Mouse (Mus musculus) retina, embryonic 14.5 days (tissue): ENCODE data around the gene Anapc5.

Experiments used
- DNase-seq: peaks from one replicate; pipeline ENCODE4 v3.0.0-alpha.2; 2015; ENCODE audit warnings: low spot score

Gene Anapc5

GRCm38 (mm10) chr5:122767283-122767682, 53.9 kb downstream of the Anapc5 start:
- DNase-seq: no peak

GRCm38 (mm10) chr5:122764032-122764464, 57.1 kb downstream of the Anapc5 start:
- peak; percentile 46 for DNase-seq

GRCm38 (mm10) chr5:122763271-122764031, 57.7 kb downstream of the Anapc5 start:
- no peak for DNase-seq

- DNase-seq: no peak
Measured at GRCm38 (mm10) chr5:122756680-122757079, 64.5 kb downstream of the Anapc5 start.

- no peak for DNase-seq
Measured at GRCm38 (mm10) chr5:122756144-122756543, 65.0 kb downstream of the Anapc5 start.

GRCm38 (mm10) chr5:122755620-122756019, 65.5 kb downstream of the Anapc5 start:
- no peak for DNase-seq

GRCm38 (mm10) chr5:122754477-122754876, 66.7 kb downstream of the Anapc5 start:
- no peak for DNase-seq

GRCm38 (mm10) chr5:122747950-122748349, 73.2 kb downstream of the Anapc5 start:
- DNase-seq: no peak

- DNase-seq: no peak
Measured at GRCm38 (mm10) chr5:122743880-122744422, 77.2 kb downstream of the Anapc5 start.
